Mouse (Mus musculus): ENCODE results near the gene Parp11. TPM values are rescaled to one million over a fixed set of nuclear protein-coding genes. Genes with fewer than 3 reads are reported as not detected.

Gene Parp11
- polyA plus RNA-seq, 1 experiment from 2014 or later: 26.9 TPM

- WGBS: 54% methylated on average over 2 of the region's 2 CpGs
- Histone ChIP-seq H3K4me1 (ENCODE audit: control insufficient read depth, insufficient read depth, low read length) (no peaks in the 10 kb centered on the region), H3K9me3 (ENCODE audit: control insufficient read depth, low read length) (no peaks in the 10 kb centered on the region), H3K27me3 (replicated peaks; ENCODE audit: control insufficient read depth, insufficient read depth, low read length) (no peaks in the 10 kb centered on the region), H3K4me2 (ENCODE audit: low read depth, low read length) (no peak overlapping the region), H3K4me3 (ENCODE audit: low read depth, low read length) (no peak overlapping the region), H3K9ac (ENCODE audit: low read depth, low read length) (no peak overlapping the region), H3K36me3 (ENCODE audit: control insufficient read depth, insufficient read depth, low read length) (no peaks in the 10 kb centered on the region), H3K27ac (replicated peaks; ENCODE audit: low read depth, low read length) (no peak overlapping the region)
- ATAC-seq (ENCODE audit: low read depth) (no peak), DNase-seq (ENCODE audit: low spot score) (no peak)
These were observed 26.5 kb upstream of the Parp11 start for GRCm38 (mm10) chr6:127420115-127420514.

DNA sequence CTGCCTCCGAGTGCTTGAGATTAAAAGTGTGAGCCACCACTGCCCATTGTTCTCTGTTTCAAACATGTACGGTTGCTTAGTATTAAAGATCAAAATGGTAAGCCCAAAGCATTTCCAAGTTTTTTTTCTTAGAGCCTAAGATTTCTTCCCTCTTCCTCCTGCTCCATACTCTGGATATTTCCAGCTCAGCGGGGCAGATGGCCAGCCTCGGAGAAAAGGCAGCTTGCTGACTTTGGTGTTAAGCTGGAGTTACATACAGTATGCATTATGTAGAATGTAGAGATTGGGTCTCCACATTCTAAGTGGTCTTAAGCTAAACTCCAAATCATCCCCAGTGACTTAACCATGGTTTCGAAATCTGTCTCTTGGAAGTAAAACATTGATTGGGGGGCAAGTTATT lies 21.5 kb upstream of the Parp11 start:
- H3K9ac ChIP-seq (ENCODE audit: low read depth, low read length): no peak overlapping the region
- no peak overlapping the region for H3K4me2 ChIP-seq (ENCODE audit: low read depth, low read length)

GRCm38 (mm10) chr6:127430716-127431115 lies 15.9 kb upstream of the Parp11 start:
- Histone ChIP-seq H3K9ac (ENCODE audit: low read depth, low read length) (no peak overlapping the region), H3K9me3 (ENCODE audit: control insufficient read depth, low read length) (no peaks in the 10 kb centered on the region), H3K4me1 (ENCODE audit: control insufficient read depth, insufficient read depth, low read length) (no peaks in the 10 kb centered on the region), H3K36me3 (ENCODE audit: control insufficient read depth, insufficient read depth, low read length) (no peaks in the 10 kb centered on the region), H3K27ac (replicated peaks; ENCODE audit: low read depth, low read length) (no peak overlapping the region), H3K4me2 (ENCODE audit: low read depth, low read length) (no peak overlapping the region), H3K27me3 (replicated peaks; ENCODE audit: control insufficient read depth, insufficient read depth, low read length) (no peaks in the 10 kb centered on the region), H3K4me3 (ENCODE audit: low read depth, low read length) (no peak overlapping the region)
- no peak for ATAC-seq (ENCODE audit: low read depth)
- WGBS: 69% methylated on average over 7 of the region's 7 CpGs
- DNase-seq (ENCODE audit: low spot score): no peak

More for the DNA sequence above, 21.5 kb upstream of the Parp11 start:
- Histone ChIP-seq H3K27me3 (replicated peaks; ENCODE audit: control insufficient read depth, insufficient read depth, low read length) (no peaks in the 10 kb centered on the region), H3K4me3 (ENCODE audit: low read depth, low read length) (no peak overlapping the region), H3K9me3 (ENCODE audit: control insufficient read depth, low read length) (no peaks in the 10 kb centered on the region), H3K36me3 (ENCODE audit: control insufficient read depth, insufficient read depth, low read length) (no peaks in the 10 kb centered on the region), H3K27ac (replicated peaks; ENCODE audit: low read depth, low read length) (no peak overlapping the region), H3K4me1 (ENCODE audit: control insufficient read depth, insufficient read depth, low read length) (no peaks in the 10 kb centered on the region)
- ATAC-seq (ENCODE audit: low read depth): no peak
- WGBS: 65% methylated on average over 5 of the region's 5 CpGs
- no peak for DNase-seq (ENCODE audit: low spot score)

- peak; percentile 57 for ATAC-seq (ENCODE audit: low read depth)
- H3K27ac ChIP-seq (replicated peaks; ENCODE audit: low read depth, low read length): 0 out of 2 replicates have a peak overlapping the region, but pooled peaks have one; percentile 18
- no peaks in the 10 kb centered on the region for H3K9me3 ChIP-seq (ENCODE audit: control insufficient read depth, low read length)
- H3K4me2 ChIP-seq (ENCODE audit: low read depth, low read length): no peak overlapping the region
- WGBS: 44% methylated on average over 6 of the region's 6 CpGs
- H3K36me3 ChIP-seq (ENCODE audit: control insufficient read depth, insufficient read depth, low read length): no peaks in the 10 kb centered on the region
- H3K4me3 ChIP-seq (ENCODE audit: low read depth, low read length): no peak overlapping the region
- H3K9ac ChIP-seq (ENCODE audit: low read depth, low read length): no peak overlapping the region
- peak; percentile 69 for DNase-seq (ENCODE audit: low spot score)
- H3K4me1 ChIP-seq (ENCODE audit: control insufficient read depth, insufficient read depth, low read length): no peaks in the 10 kb centered on the region
- H3K27me3 ChIP-seq (replicated peaks; ENCODE audit: control insufficient read depth, insufficient read depth, low read length): no peaks in the 10 kb centered on the region
These were observed 15.4 kb upstream of the Parp11 start for GRCm38 (mm10) chr6:127431196-127431766.

DNA sequence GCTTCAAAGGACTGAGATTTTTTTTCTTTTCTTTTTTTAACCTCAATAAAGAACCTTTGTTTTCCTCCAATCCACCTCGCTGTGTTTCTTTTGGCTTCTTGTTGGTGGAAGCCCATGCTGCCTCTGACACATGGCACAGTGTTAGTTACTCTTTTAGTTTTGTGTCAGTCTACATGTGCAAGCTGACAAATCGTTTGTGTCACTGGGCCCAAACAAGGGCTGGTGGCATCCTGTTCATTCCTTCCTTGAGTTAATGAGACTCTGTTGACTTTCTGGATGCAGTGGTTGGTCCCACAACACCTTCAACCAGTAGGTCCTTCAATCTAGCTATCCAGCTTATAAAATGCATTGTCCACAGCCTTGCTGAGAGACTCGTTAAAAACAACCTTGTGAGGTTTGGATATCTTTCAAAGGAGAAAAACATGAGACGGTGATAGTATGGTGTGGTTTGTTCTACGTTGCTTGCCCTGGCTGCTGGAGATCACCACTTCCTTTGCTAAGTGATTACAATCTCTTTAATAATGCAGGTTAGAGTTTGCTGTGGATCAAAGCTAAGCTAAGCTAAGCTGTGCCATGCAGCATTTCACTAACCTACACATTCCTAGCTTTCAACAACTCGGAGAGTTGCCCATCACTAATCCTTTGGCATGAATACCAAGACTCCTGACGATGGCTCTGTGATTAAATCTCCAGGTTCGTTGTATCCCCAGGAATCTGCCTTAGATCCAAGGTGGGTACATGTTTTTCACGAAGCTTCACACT lies 12.6 kb upstream of the Parp11 start:
- no peak overlapping the region for H3K4me3 ChIP-seq (ENCODE audit: low read depth, low read length)
- no peak overlapping the region for H3K9ac ChIP-seq (ENCODE audit: low read depth, low read length)
- no peaks in the 10 kb centered on the region for H3K4me1 ChIP-seq (ENCODE audit: control insufficient read depth, insufficient read depth, low read length)
- H3K27me3 ChIP-seq (replicated peaks; ENCODE audit: control insufficient read depth, insufficient read depth, low read length): no peaks in the 10 kb centered on the region
- ATAC-seq (ENCODE audit: low read depth): no peak; the same call in 1 of the 2 replicates
- H3K4me2 ChIP-seq (ENCODE audit: low read depth, low read length): no peak overlapping the region
- no peak overlapping the region for H3K27ac ChIP-seq (replicated peaks; ENCODE audit: low read depth, low read length)
- WGBS: 74% methylated on average over 9 of the region's 9 CpGs
- DNase-seq (ENCODE audit: low spot score): no peak
- H3K36me3 ChIP-seq (ENCODE audit: control insufficient read depth, insufficient read depth, low read length): no peaks in the 10 kb centered on the region
- H3K9me3 ChIP-seq (ENCODE audit: control insufficient read depth, low read length): no peaks in the 10 kb centered on the region

- 84% methylated on average over 4 of the region's 4 CpGs for WGBS
- no peaks in the 10 kb centered on the region for H3K36me3 ChIP-seq (ENCODE audit: control insufficient read depth, insufficient read depth, low read length)
- no peak overlapping the region for H3K4me3 ChIP-seq (ENCODE audit: low read depth, low read length)
- ATAC-seq (ENCODE audit: low read depth): no peak
- H3K9ac ChIP-seq (ENCODE audit: low read depth, low read length): no peak overlapping the region
- no peaks in the 10 kb centered on the region for H3K4me1 ChIP-seq (ENCODE audit: control insufficient read depth, insufficient read depth, low read length)
- no peaks in the 10 kb centered on the region for H3K27me3 ChIP-seq (replicated peaks; ENCODE audit: control insufficient read depth, insufficient read depth, low read length)
- no peak overlapping the region for H3K4me2 ChIP-seq (ENCODE audit: low read depth, low read length)
- no peak overlapping the region for H3K27ac ChIP-seq (replicated peaks; ENCODE audit: low read depth, low read length)
- DNase-seq (ENCODE audit: low spot score): no peak
- no peaks in the 10 kb centered on the region for H3K9me3 ChIP-seq (ENCODE audit: control insufficient read depth, low read length)
These were observed 12.0 kb upstream of the Parp11 start for GRCm38 (mm10) chr6:127434648-127434984.

- no peaks in the 10 kb centered on the region for H3K36me3 ChIP-seq (ENCODE audit: control insufficient read depth, insufficient read depth, low read length)
- ATAC-seq (ENCODE audit: low read depth) (no peak), DNase-seq (ENCODE audit: low spot score) (no peak)
- WGBS: 93% methylated on average over 3 of the region's 3 CpGs
- no peak overlapping the region for H3K27ac ChIP-seq (replicated peaks; ENCODE audit: low read depth, low read length)
- no peak overlapping the region for H3K9ac ChIP-seq (ENCODE audit: low read depth, low read length)
- H3K27me3 ChIP-seq (replicated peaks; ENCODE audit: control insufficient read depth, insufficient read depth, low read length): no peaks in the 10 kb centered on the region
- no peak overlapping the region for H3K4me3 ChIP-seq (ENCODE audit: low read depth, low read length)
- H3K4me1 ChIP-seq (ENCODE audit: control insufficient read depth, insufficient read depth, low read length): no peaks in the 10 kb centered on the region
- no peak overlapping the region for H3K4me2 ChIP-seq (ENCODE audit: low read depth, low read length)
- H3K9me3 ChIP-seq (ENCODE audit: control insufficient read depth, low read length): no peaks in the 10 kb centered on the region
These were observed 7.6 kb upstream of the Parp11 start for GRCm38 (mm10) chr6:127439063-127439462.

DNA sequence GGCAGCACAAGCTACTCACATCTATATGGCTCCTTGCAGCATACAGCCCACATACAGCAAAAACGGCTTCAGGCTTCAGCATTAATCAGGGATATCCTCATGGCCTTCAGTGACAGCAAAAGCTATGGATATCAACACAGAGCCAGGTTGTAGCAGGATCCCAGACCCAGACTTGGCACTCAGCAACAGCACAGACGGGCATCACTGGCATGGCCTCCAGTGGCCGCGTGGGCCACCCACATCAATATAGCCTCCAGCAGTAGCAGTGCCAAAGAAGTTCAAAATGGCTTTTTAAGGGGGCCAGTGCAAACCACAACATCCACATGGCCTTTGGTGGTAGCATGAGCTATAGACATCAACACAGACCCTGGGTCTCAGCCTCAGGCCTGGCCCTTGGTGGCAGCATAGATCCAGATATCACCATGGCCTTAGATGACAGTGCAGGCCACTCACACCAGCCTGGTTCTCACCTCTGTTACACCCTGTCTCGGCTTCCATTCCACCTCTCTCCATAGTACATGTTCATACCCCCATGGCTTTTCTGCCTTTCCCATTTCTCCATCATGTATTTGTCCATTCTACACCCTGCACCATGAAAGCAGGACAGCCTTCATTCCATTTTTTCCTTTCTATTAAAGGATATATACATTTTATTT lies 7.0 kb upstream of the Parp11 start:
- no peaks in the 10 kb centered on the region for H3K4me1 ChIP-seq (ENCODE audit: control insufficient read depth, insufficient read depth, low read length)
- no peak overlapping the region for H3K4me2 ChIP-seq (ENCODE audit: low read depth, low read length)
- no peak overlapping the region for H3K27ac ChIP-seq (replicated peaks; ENCODE audit: low read depth, low read length)
- no peak overlapping the region for H3K4me3 ChIP-seq (ENCODE audit: low read depth, low read length)
- no peaks in the 10 kb centered on the region for H3K27me3 ChIP-seq (replicated peaks; ENCODE audit: control insufficient read depth, insufficient read depth, low read length)
- ATAC-seq (ENCODE audit: low read depth) (no peak), DNase-seq (ENCODE audit: low spot score) (no peak)
- no peaks in the 10 kb centered on the region for H3K9me3 ChIP-seq (ENCODE audit: control insufficient read depth, low read length)
- 86% methylated on average over 5 of the region's 5 CpGs for WGBS
- no peaks in the 10 kb centered on the region for H3K36me3 ChIP-seq (ENCODE audit: control insufficient read depth, insufficient read depth, low read length)
- no peak overlapping the region for H3K9ac ChIP-seq (ENCODE audit: low read depth, low read length)
